Mouse (Mus musculus) kidney, adult 2 months (tissue): ENCODE measurements around the gene Cdkl5.

Experiments used
- CTCF ChIP-seq: fragments of 200-500 bp; conservative IDR thresholded peaks from 2 replicates; pipeline ENCODE4 v1.5.1; 2011; ENCODE audit warnings: low read depth, mild to moderate bottlenecking, control low read depth, low read length, moderate library complexity, mixed read lengths; ENCODE audit not compliant: insufficient read depth, insufficient read length
- POLR2A ChIP-seq: fragments of 200-500 bp; IDR thresholded peaks from one replicate; pipeline ENCODE4 v1.6.1; 2011; ENCODE audit warnings: low read depth, low read length, control low read depth

DNA sequence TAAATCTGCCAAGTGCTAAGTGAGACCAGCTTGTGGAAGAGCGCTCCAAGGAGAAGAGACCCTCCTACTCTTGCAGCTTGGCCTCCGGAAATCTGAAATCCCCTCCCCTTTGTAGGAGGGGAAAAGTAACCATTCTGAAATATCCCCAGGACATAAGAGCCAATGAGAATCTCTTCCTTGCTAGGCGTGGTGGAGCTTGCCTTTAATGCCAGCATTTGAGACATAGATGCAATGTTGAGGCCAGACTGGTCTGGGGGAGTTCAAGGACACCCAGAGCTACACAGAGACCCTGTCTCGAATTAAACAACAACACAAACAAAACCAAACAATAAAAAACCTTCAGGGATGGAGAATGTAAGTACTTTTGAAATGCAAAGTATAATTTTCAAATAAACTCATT is 87.6 kb downstream of the Cdkl5 start, which contains the start of gene Gja6:
- TF ChIP-seq CTCF, result no peak
- TF ChIP-seq POLR2A, result no peak
